Mouse (Mus musculus): ENCODE results near the gene Pon3.
A peak's percentile ranks its signal among the peaks of the same experiment; 100 is the strongest.

The Pon3 gene

DNA sequence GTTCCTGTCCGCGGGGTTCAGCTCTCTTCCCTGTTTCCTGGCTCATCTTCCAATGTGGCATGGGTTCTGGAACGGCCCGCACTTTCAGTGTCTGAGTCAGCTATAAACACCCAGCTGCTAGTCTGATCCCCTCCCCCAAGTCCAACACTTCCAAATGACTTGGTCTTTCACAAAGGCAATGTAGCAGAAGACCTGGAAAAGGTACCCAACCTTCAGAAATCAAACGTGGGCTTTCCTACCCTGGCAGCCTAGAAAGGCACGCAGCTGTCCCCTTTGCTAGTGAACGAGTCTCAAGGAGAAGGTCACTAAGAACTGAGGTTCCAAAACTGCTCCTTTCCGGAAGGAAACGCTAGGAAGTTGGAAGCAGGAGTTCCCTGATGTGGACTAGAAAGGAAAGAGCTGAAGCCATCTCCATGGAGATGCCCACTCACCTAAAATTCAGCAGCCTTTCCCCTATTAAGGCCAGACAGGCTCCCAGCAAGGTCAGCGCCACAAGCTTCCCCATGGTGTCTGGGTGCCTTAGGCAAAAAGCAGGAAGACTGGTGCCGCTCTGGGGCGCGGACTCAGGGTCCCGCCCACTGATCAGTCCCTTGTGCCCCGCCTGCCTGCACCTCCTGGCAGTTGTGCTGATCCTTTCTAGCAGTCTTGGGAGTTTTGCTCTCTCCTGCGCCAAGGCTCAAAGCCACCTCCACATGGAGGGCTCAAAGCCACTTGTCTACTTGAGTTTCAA lies at the start of gene Pon3:
Pon3 (minus strand) TSS at position 565 of the 730 bp plus-strand sequence.
- DNase-seq (ENCODE audit: low read depth, low spot score) = peak; percentile 42

DNA sequence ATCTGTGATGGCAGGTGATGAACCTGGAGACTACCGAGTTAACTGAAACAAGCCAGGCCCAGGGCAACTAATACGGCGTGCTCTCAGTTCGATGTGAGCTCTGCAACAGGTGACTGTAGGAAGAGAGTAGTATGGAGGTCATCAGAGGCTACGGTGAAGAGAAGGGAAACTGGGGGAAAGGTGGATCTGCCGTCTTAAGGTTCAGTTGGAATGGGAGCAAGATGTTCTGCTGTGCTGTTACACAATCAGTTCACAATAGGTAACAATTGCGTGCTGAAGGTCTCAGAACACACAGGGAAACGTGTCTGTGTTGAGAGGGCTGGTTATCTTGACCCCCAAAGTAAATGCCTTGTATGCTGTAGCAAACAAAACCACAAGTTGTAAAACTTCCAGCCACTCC lies 48.9 kb upstream of the Pon3 start:
- no peak for DNase-seq (ENCODE audit: low read depth, low spot score)

DNA sequence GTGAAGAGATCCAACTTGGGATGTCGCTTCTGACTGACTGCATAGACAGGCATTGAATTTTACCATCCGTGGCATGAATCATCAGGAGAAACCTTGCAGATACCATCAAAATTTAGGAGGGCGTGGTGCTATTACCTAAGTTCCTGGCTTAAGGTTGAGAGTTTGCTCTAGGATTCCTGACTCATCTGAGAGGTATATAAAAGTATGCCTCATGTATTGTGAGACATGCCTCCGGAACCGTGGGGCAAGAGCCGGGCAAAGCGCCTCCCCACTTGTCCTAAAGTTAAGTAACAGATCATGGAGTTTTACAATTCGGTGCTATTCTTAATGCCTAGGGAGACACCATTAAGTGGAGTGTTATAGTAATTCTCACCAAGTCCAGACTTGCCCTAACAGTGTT lies 44.5 kb upstream of the Pon3 start:
- DNase-seq (ENCODE audit: low read depth, low spot score) = no peak

DNA sequence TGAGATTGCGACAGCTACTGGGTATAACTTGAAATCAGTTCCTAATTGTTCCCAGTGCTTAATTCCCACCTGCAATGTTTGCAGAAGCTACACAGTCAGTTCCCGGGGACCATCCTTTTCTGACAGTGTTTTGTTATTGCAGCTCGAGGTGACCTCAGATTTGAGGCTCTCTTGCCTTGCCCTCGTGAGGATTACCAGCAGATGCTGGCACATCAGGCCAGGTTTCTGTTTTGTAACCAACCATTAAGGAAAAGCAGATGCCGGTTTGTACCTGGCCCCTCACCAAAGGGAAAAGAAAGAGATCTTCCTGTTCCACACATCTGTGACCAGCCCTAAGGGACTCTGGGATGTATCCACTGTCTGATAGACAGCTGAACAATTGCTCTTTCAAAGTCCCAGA lies 43.5 kb upstream of the Pon3 start:
- DNase-seq (ENCODE audit: low read depth, low spot score) = no peak

- DNase-seq (ENCODE audit: low read depth, low spot score) = peak; percentile 68
Observed at GRCm38 (mm10) chr6:5298092-5298554, 42.0 kb upstream of the Pon3 start, which contains the start of gene Pon2. Gene Pon2 (minus strand): TSS chr6:5298455.

- DNase-seq (ENCODE audit: low read depth, low spot score) = peak; percentile 55
Observed at GRCm38 (mm10) chr6:5297321-5298091, 41.4 kb upstream of the Pon3 start.

DNA sequence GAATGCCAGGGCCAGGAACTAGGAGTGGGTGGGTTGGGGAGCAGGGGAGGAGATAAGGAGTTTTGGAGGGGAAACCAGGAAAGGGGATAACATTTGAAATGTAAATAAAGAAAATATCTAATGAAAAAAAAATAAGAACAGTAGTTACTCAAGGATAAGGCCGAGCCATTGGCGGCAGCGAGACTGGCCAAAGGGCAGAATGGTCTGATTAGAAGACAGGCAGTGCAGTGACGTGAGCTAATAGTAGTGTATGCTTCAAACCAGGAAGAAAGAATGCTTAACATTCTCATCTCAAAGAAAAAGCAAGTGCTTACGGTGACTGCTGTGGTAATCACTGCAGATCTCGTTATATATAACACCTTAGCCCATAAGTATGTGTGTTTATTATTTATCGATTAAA lies 40.0 kb upstream of the Pon3 start:
- no peak for DNase-seq (ENCODE audit: low read depth, low spot score)

- DNase-seq (ENCODE audit: low read depth, low spot score) = no peak
Observed at GRCm38 (mm10) chr6:5294659-5295449, 38.8 kb upstream of the Pon3 start.

DNA sequence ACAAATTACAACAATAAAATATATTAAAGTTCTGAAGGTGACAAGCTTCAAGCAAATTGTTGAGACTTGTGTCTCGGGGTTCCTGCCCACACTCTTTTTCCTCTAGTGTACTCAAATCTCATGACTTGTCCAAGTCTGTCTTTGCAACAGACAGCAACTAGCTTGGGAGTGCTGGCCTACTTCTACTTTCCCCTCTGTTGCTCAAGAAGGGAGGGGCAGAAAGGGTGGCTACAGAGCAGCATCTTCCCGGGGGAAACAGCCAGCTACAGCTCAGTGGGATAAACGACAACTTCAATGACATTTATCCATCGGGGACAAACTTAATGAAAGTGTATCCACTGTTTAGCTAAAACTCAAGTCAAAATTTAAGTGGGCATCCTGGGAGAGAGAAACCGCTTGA lies 36.8 kb upstream of the Pon3 start:
- DNase-seq (ENCODE audit: low read depth, low spot score) = no peak

- no peak for DNase-seq (ENCODE audit: low read depth, low spot score)
Observed at GRCm38 (mm10) chr6:5291450-5291849, 35.4 kb upstream of the Pon3 start.

DNA sequence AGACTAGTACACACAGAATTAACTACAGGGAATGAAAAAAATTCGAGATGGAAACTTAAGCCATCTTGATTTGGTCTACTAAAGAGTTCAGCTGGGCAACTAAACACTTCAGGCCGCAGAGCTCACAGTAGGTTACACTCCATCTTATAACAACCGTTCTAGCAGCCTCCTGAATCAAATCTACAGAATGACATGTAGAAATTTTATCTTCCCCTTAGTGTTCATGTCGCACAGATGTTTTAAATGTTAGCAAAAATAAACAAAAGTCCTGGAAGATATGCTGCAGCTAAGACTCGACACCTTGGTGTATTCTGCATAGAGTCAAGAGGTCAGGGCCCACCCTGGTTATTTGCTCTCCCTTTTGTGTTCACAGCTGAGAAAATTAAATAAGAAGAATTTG lies 31.8 kb upstream of the Pon3 start:
- DNase-seq (ENCODE audit: low read depth, low spot score) = no peak

GRCm38 (mm10) chr6:5287392-5287791 lies 31.3 kb upstream of the Pon3 start:
- no peak for DNase-seq (ENCODE audit: low read depth, low spot score)

GRCm38 (mm10) chr6:5282418-5282817 lies 26.3 kb upstream of the Pon3 start:
- DNase-seq (ENCODE audit: low read depth, low spot score) = no peak

GRCm38 (mm10) chr6:5280576-5281305 lies 24.7 kb upstream of the Pon3 start:
- peak; percentile 11 for DNase-seq (ENCODE audit: low read depth, low spot score)

- DNase-seq (ENCODE audit: low read depth, low spot score) = no peak
Observed at GRCm38 (mm10) chr6:5277972-5278371, 21.9 kb upstream of the Pon3 start.

- no peak for DNase-seq (ENCODE audit: low read depth, low spot score)
Observed at GRCm38 (mm10) chr6:5269641-5270040, 13.6 kb upstream of the Pon3 start.

GRCm38 (mm10) chr6:5264793-5265192 lies 8.7 kb upstream of the Pon3 start:
- DNase-seq (ENCODE audit: low read depth, low spot score) = no peak

DNA sequence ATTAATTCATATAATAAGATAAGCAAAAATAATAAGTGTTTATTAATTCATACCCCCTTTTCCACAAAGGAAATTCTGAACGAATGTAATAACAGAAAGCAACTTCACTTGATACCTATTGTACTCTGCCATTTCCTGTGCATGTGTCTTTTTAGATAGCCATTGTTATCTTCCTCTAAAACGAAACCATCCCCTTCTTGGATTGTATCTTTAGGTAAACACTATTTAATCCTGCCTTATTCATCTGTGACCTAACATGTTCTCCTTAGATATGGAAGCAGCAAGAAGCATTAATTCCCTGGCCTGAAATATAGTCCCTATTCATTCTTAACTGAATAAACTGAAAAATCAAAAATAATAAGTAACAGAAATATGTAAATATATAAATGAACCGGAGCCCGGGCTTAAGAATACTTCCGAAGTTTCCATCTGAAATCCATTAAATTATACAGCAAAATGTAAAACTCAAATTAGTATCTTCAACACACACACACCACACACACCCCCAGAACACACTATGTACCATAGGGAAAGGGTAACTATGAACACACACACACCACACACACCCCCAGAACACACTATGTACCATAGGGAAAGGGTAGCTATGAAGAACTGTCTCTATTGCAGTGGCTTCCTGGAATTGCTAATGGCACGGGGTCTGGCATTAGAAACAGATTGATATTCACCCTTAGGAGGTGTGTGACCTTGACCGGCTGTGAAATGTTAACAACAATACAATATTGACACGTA lies 7.3 kb upstream of the Pon3 start:
- no peak for DNase-seq (ENCODE audit: low read depth, low spot score)

DNA sequence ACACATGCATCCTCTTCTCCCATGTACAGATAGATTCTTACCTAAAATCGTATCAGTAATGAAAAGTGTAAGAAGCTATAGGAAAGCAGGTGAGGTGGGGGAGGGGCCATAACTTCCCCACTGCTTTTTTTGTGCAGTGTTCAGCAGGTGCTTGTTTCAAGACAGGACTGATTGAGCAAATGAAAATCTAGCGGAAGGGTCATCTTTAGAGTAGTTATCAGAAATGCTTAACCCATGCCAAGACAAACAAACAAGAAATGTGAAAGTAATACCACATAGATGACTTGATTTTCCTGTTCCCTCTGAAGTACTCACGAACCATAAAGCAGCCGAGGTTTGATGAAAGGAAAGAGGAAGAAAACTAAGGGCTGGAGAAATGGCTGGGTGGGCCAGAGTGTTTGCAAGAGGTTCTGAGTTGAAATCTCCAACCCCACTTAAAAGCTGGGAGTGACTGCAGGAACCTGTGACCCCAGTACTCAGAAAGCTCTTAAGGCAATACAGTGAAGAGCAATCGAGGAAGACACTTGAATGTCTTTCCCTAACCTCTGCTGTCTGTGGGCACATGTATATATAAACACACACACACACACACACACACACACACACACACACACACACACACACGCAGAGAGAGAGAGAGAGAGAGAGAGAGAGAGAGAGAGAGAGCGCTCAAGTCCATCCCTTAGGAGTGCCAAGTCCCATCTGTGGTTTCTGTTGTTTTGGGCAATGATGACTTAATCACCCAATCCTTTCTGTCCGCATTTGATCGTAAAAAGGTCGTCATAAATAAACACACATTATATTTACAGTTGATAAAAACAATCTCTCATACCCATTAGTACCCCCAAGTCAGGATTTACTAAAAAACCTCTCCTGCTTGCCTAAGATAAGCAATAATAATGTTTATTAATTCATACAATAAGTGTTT lies 6.5 kb upstream of the Pon3 start:
- no peak for DNase-seq (ENCODE audit: low read depth, low spot score)

DNA sequence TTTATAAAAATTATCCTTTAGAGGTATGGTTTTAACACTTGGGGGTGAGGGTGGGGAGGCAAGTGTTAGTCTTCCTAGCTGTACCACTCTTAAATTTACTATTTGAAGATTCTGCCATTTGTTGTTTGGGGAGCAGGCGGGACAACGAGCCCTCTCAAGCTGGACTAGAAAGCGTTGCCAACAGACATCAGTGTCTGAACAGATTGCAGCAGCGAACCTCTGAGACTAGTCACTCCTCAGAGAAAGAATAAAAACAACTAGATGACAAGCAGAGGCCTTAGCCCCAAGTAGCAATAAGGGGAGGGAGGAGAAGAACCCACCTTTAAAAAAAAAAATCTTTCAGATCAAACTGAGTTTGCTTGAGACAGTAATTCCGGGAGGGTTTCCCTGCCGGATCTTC lies 795 bp downstream of the Pon3 start:
- no peak for DNase-seq (ENCODE audit: low read depth, low spot score)

Measured in forelimb bud, embryonic 11.5 days (tissue).